Mouse (Mus musculus) CH12.LX (cell line): ENCODE data around the gene Trim7. TPM values are rescaled to one million over a fixed set of nuclear protein-coding genes. Genes with fewer than 3 reads are reported as not detected.

Source experiments
- DNase-seq: peaks from one replicate; pipeline ENCODE4 v3.0.0-alpha.2; 2013; ENCODE audit errors: extremely low read depth
- H3K27ac ChIP-seq: 2 replicates; pipeline ENCODE4 v1.5.1; 2012; ENCODE audit warnings: low read depth, mild to moderate bottlenecking, control low read depth, moderate library complexity; ENCODE audit not compliant: insufficient read depth
- H3K27me3 ChIP-seq: replicated peaks from 2 replicates; pipeline ENCODE3; 2012; ENCODE audit warnings: inconsistent platforms
- H3K36me3 ChIP-seq, 2 experiments: replicated peaks in 1 of 2; 2 replicates each; pipeline versions ENCODE3 to v1.6.1; 2012; ENCODE audit warnings: inconsistent platforms in 1 of 2, low read length in 1 of 2, mild to moderate bottlenecking in 1 of 2, mixed read lengths in 1 of 2, moderate library complexity in 1 of 2; ENCODE audit not compliant: control insufficient read depth in 1 of 2, insufficient read depth in 1 of 2
- H3K4me1 ChIP-seq, 2 experiments: 2 replicates each; pipeline ENCODE4 v1.6.1; 2012; ENCODE audit warnings: inconsistent platforms in 1 of 2, moderate library complexity in 1 of 2; ENCODE audit not compliant: insufficient read depth in 2 of 2, control insufficient read depth in 1 of 2
- H3K4me2 ChIP-seq: 2 replicates; pipeline ENCODE4 v1.6.1; 2012; ENCODE audit warnings: low read depth, mild to moderate bottlenecking, control low read depth; ENCODE audit not compliant: poor library complexity, insufficient read depth, severe bottlenecking
- H3K4me3 ChIP-seq, 3 experiments: fragments of 150-350 bp in 1 of 3; sonication (generic) in 1 of 3; replicated peaks in 1 of 3; 2 replicates each; pipeline versions ENCODE3 to v1.5.1; 2011 to 2012; ENCODE audit warnings: low read depth in 2 of 3, low read length in 2 of 3, mild to moderate bottlenecking in 2 of 3, moderate library complexity in 2 of 3, control low read depth in 1 of 3, improper control_type of control experiment in 1 of 3, inconsistent platforms in 1 of 3, mixed read lengths in 1 of 3; ENCODE audit not compliant: poor library complexity in 1 of 3
- H3K79me2 ChIP-seq: replicated peaks from 2 replicates; pipeline ENCODE4 v1.6.1; 2012; ENCODE audit warnings: mild to moderate bottlenecking, moderate library complexity; ENCODE audit not compliant: control insufficient read depth, poor library complexity, insufficient read depth, severe bottlenecking; ENCODE audit errors: extremely low read depth
- H3K9ac ChIP-seq: 2 replicates; pipeline ENCODE4 v1.6.1; 2012; ENCODE audit warnings: low read depth, mild to moderate bottlenecking, control low read depth, moderate library complexity; ENCODE audit not compliant: insufficient read depth
- H3K9me3 ChIP-seq: replicated peaks from 2 replicates; pipeline ENCODE3; 2012; ENCODE audit warnings: low read length, inconsistent platforms, mixed read lengths
- CHD2 ChIP-seq: IDR thresholded peaks from 2 replicates; pipeline ENCODE4 v1.6.1; 2011; ENCODE audit warnings: low read length, improper control_type of control experiment
- E2F4 ChIP-seq: IDR thresholded peaks from 2 replicates; pipeline ENCODE4 v1.6.1; 2011; ENCODE audit warnings: low read depth, low read length, improper control_type of control experiment; ENCODE audit not compliant: insufficient replicate concordance
- ELF1 ChIP-seq: IDR thresholded peaks from 2 replicates; pipeline ENCODE4 v1.6.1; 2014; ENCODE audit warnings: low read depth, mild to moderate bottlenecking, inconsistent platforms, low read length, improper control_type of control experiment
- HCFC1 ChIP-seq: IDR thresholded peaks from 2 replicates; pipeline ENCODE4 v1.6.1; 2012; ENCODE audit warnings: low read depth, mild to moderate bottlenecking, inconsistent platforms, low read length, improper control_type of control experiment
- IRF4 ChIP-seq: IDR thresholded peaks from 2 replicates; pipeline ENCODE4 v1.6.1; 2014; ENCODE audit warnings: low read depth, mild to moderate bottlenecking, inconsistent platforms, low read length, improper control_type of control experiment
- KAT2A ChIP-seq: IDR thresholded peaks from 2 replicates; pipeline ENCODE4 v1.6.1; 2012; ENCODE audit warnings: low read length, improper control_type of control experiment, inconsistent platforms; ENCODE audit not compliant: insufficient replicate concordance
- MEF2A ChIP-seq: IDR thresholded peaks from 2 replicates; pipeline ENCODE4 v1.6.1; 2014; ENCODE audit warnings: low read depth, mild to moderate bottlenecking, inconsistent platforms, low read length, improper control_type of control experiment, borderline replicate concordance
- MXI1 ChIP-seq: IDR thresholded peaks from 2 replicates; pipeline ENCODE4 v1.6.1; 2011; ENCODE audit warnings: mild to moderate bottlenecking, low read depth, low read length, improper control_type of control experiment
- MYC ChIP-seq: IDR thresholded peaks from 2 replicates; pipeline ENCODE4 v1.6.1; 2011; ENCODE audit warnings: low read depth, mild to moderate bottlenecking, improper control_type of control experiment, low read length
- PAX5 ChIP-seq: IDR thresholded peaks from 2 replicates; pipeline ENCODE4 v1.6.1; 2012; ENCODE audit warnings: low read length, inconsistent platforms, mixed read lengths
- POLR2A ChIP-seq: IDR thresholded peaks from 2 replicates; pipeline ENCODE4 v1.6.1; 2011; ENCODE audit warnings: low read depth, mild to moderate bottlenecking, improper control_type of control experiment, low read length
- POLR2AphosphoS2 ChIP-seq: IDR thresholded peaks from 2 replicates; pipeline ENCODE4 v1.6.1; 2011; ENCODE audit warnings: low read depth, low read length, improper control_type of control experiment
- RAD21 ChIP-seq: IDR thresholded peaks from 2 replicates; pipeline ENCODE4 v1.6.1; 2011; ENCODE audit warnings: low read depth, mild to moderate bottlenecking, low read length, improper control_type of control experiment, moderate library complexity
- RCOR1 ChIP-seq: conservative IDR thresholded peaks from 2 replicates; pipeline ENCODE4 v1.6.1; 2012; ENCODE audit warnings: low read depth, mild to moderate bottlenecking, inconsistent platforms, low read length, improper control_type of control experiment
- SIN3A ChIP-seq: IDR thresholded peaks from 2 replicates; pipeline ENCODE4 v1.6.1; 2012; ENCODE audit warnings: low read length, improper control_type of control experiment, inconsistent platforms
- TBP ChIP-seq: conservative IDR thresholded peaks from 2 replicates; pipeline ENCODE4 v1.6.1; 2011; ENCODE audit warnings: low read depth, low read length, improper control_type of control experiment
- UBTF ChIP-seq: IDR thresholded peaks from 2 replicates; pipeline ENCODE4 v1.6.1; 2012; ENCODE audit warnings: low read depth, mild to moderate bottlenecking, inconsistent platforms, low read length, improper control_type of control experiment, moderate library complexity
- USF1 ChIP-seq: IDR thresholded peaks from 2 replicates; pipeline ENCODE4 v1.6.1; 2014; ENCODE audit warnings: low read depth, mild to moderate bottlenecking, inconsistent platforms, low read length, improper control_type of control experiment
- USF2 ChIP-seq: conservative IDR thresholded peaks from 2 replicates; pipeline ENCODE4 v1.6.1; 2011; ENCODE audit warnings: low read depth, low read length, improper control_type of control experiment
- ZC3H11A ChIP-seq: IDR thresholded peaks from 2 replicates; pipeline ENCODE4 v1.6.1; 2012; ENCODE audit warnings: low read depth, mild to moderate bottlenecking, inconsistent platforms, low read length, improper control_type of control experiment
- ZNF384 ChIP-seq: IDR thresholded peaks from 2 replicates; pipeline ENCODE4 v1.6.1; 2012; ENCODE audit warnings: low read depth, low read length, improper control_type of control experiment, inconsistent platforms
- dilution Hi-C: fragments of 300-500 bp; cut with MboI; formaldehyde crosslinking; loops from 2 replicates; pipeline ENCODE4 v1.14.3; 2020; ENCODE audit warnings: low sequenced_read_pairs; ENCODE audit not compliant: extremely low pct_unique_long_range_greater_than_20kb, extremely low pct_ligation_motif_present
- in situ Hi-C: fragments of 300-500 bp; cut with MboI; formaldehyde crosslinking; loops from 3 replicates; pipeline ENCODE4 v1.14.3; 2019; ENCODE audit warnings: low sequenced_read_pairs, low pct_ligation_motif_present, low pct_unique_long_range_greater_than_20kb, mixed read lengths
- polyA plus RNA-seq: library from polyadenylated mRNA; unstranded; fragments of >175 nt; gene quantifications from 2 replicates; pipeline ENCODE4 v1.2.1, GENCODE M21; 2012; ENCODE audit warnings: low read depth; ENCODE audit not compliant: insufficient read length
- total RNA-seq, 2 experiments: library from RNA; depleted of rRNA; stranded (reverse); fragments of 300-350 nt in 1 of 2; fragments of >200 nt in 1 of 2; gene quantifications; 2 replicates each; pipeline ENCODE4 v1.2.3; 2012 to 2014

The Trim7 gene
- total and polyA plus RNA-seq, 3 experiments = 9.2 to 34.6 (median 15.1) TPM

DNA sequence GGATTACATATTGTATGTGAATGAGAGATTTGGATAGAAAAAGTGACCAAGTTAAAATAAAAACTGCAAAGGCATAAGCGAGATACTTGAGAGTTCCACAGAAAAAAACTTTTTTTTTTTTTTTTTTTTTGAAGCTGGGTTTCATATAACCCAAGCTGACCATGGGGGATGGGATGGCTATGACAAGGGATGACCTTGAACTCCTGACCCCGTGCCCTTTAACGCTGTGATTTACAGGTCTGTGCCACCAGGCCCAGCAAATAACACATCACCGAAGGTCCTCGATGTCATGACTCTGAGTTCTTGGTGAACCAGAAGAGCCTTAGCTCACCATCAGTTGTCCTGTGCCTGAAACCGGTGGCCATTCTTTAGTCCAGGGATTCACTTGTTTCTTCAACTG, 10.0 kb downstream of the Trim7 start:
- Histone ChIP-seq H3K9me3 (no peaks in the 10 kb centered on the region), H3K27ac (no peak overlapping the region), H3K9ac (no peak overlapping the region), H3K36me3 (peaks cover 3% of the 10 kb centered on the region in 2 experiments), H3K27me3 (peaks cover 8% of the 10 kb centered on the region), H3K79me2 (no peaks in the 10 kb centered on the region), H3K4me1 (peaks cover 22 to 59% of the 10 kb centered on the region in 2 experiments), H3K4me2 (no peak overlapping the region), H3K4me3 (no peak overlapping the region)
- in situ Hi-C loops (no loop called here), dilution Hi-C loops (no loop called here)
- no peak for TF ChIP-seq E2F4
- TF ChIP-seq ZNF384 = peak; percentile 92
- TF ChIP-seq SIN3A = no peak
- no peak for TF ChIP-seq ELF1
- TF ChIP-seq USF2 = no peak
- TF ChIP-seq TBP = peak; percentile 97
- peak; percentile 61; the same call in 1 of the 2 replicates for TF ChIP-seq CHD2
- TF ChIP-seq RCOR1 = no peak
- TF ChIP-seq IRF4 = no peak
- no peak for TF ChIP-seq USF1
- 0 out of 2 replicates have a peak, but pooled peaks have one; percentile 34 for TF ChIP-seq MYC
- peak; percentile 53 for DNase-seq

DNA sequence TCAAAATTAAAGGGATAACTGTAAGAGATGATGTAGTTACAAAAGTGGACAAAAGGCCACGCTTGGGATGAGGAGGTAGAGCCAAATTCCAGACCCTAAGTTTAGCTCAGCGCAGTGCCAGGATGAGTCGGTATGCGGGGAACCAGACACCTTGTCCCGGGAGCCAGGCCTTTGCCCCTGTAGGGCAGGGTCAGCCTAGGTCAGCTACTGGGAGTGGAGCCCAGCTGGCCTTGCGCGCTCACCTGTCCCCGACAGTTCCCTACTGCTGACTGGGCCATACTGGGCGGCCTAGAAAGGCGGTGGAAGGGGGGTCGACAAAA, 11.0 kb downstream of the Trim7 start:
- Histone ChIP-seq H3K9ac (peak overlapping the region; percentile 78), H3K79me2 (no peaks in the 10 kb centered on the region), H3K27me3 (peaks cover 8% of the 10 kb centered on the region), H3K36me3 (peaks cover 3% of the 10 kb centered on the region in 2 experiments), H3K4me3 (peak overlapping the region; percentile 66 to 89 (median 74)), H3K9me3 (no peaks in the 10 kb centered on the region), H3K4me2 (peak overlapping the region; percentile 50), H3K4me1 (peaks cover 24 to 68% of the 10 kb centered on the region in 2 experiments), H3K27ac (peak overlapping the region; percentile 95)
- in situ Hi-C loops = no loop called here
- DNase-seq = no peak
- dilution Hi-C loops = no loop called here
- no peak for TF ChIP-seq HCFC1
- no peak for TF ChIP-seq KAT2A
- TF ChIP-seq MXI1 = no peak
- no peak for TF ChIP-seq E2F4
- TF ChIP-seq CHD2 = no peak
- TF ChIP-seq PAX5 = no peak
- no peak for TF ChIP-seq ZC3H11A
- TF ChIP-seq MEF2A = no peak
- TF ChIP-seq RAD21 = no peak
- TF ChIP-seq RCOR1 = no peak
- TF ChIP-seq POLR2A = no peak
- no peak for TF ChIP-seq ELF1
- no peak for TF ChIP-seq UBTF
- no peak for TF ChIP-seq POLR2AphosphoS2
